Mouse (Mus musculus) C2C12 (cell line): ENCODE measurements at regions not wholly inside any gene's neighbourhood (a gene's known extent, or its start where the extent isn't known, plus 50 kb on each side); places are given as distances from the start of the nearest gene placed in this dataset.

Experiments used
- CTCF ChIP-seq: IDR thresholded peaks from one replicate; pipeline ENCODE4 v1.5.1; 2011; ENCODE audit not compliant: control insufficient read depth, insufficient read depth, insufficient read length
- MAX ChIP-seq: IDR thresholded peaks from one replicate; pipeline ENCODE4 v1.6.1; 2011; ENCODE audit warnings: mild to moderate bottlenecking, control low read depth
- MYOD1 ChIP-seq: IDR thresholded peaks from one replicate; pipeline ENCODE4 v1.6.1; 2011; ENCODE audit warnings: low read depth; ENCODE audit not compliant: control insufficient read depth, insufficient read length
- USF1 ChIP-seq: IDR thresholded peaks from one replicate; pipeline ENCODE4 v1.6.1; 2011; ENCODE audit warnings: low read depth, mild to moderate bottlenecking, control low read depth, moderate library complexity

- TF ChIP-seq CTCF (no peak), USF1 (no peak), MYOD1 (no peak), MAX (no peak)
Measured at GRCm38 (mm10) chr5:120276229-120276628, 155.3 kb upstream of the Lhx5 start.
